Mouse (Mus musculus): ENCODE results near the gene Kcnj12.

Kcnj12 gene

GRCm38 (mm10) chr11:61024388-61024787 lies 2.0 kb downstream of the Kcnj12 start:
- DNase-seq (ENCODE audit: extremely low read depth, insufficient read length, low spot score): no peak

DNA sequence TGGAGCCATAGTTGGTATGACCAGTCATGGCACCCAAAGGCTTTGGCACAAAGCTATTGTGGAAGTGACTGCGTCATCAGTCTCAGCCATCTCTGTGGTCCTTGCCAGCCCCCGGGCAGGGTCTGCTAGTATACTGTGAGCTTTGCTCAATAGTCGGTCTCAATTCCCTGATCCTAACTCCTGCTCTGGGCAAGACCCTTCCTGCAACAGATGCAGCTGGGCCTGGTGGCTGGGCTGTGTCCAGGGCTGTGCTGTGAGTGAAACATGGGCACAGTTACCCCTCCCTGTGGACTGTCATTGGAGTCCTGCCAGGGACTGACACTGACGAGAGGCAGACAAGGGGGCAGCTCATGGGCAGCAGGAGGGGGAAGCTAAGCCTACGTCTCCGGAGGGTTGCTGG lies 2.6 kb downstream of the Kcnj12 start:
- DNase-seq (ENCODE audit: extremely low read depth, insufficient read length, low spot score): no peak

DNA sequence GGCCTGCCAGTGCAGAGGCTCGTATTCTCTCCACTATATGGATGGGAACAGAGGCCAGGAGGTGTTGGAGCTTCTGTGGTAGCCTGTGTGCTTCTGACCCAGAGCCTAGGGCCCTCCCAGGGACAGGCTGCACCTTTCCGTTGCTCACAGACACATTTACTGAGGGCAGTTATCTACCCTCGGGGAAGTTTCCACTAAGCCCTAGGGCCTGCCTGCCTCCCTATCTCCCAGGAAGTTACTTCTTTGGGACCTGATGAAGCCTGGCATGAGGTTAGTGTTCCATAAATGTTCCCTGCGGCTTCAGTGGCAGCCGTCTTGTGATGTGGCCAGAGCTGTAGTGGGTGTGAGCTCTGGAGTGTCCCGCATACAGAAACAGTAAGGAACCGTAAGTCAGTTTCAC lies 3.2 kb downstream of the Kcnj12 start:
- no peak for DNase-seq (ENCODE audit: extremely low read depth, insufficient read length, low spot score)

GRCm38 (mm10) chr11:61026381-61026780 lies 4.0 kb downstream of the Kcnj12 start:
- DNase-seq (ENCODE audit: extremely low read depth, insufficient read length, low spot score): no peak

DNA sequence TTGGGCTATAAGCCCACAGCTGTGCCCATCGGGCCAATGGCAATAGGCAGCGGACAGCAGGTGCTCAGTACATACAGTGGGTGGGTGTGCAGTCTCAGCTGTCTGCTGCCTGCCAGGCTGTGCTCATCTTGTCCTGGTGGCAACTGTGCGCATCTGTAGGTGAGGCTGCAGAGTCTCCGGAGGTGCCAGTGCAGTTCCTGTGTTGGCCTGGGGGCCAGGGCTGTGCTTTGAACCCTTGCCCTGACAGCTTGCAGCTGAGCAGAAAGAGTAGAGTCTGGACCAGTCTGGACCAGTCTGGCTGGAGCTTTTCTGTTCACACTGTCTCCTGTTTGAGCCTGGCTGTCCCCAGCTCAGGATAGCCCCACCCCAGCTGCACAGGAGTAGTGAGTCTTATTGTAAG lies 4.8 kb downstream of the Kcnj12 start:
- DNase-seq (ENCODE audit: extremely low read depth, insufficient read length, low spot score): no peak

GRCm38 (mm10) chr11:61028211-61028950 lies 6.0 kb downstream of the Kcnj12 start:
- no peak for DNase-seq (ENCODE audit: extremely low read depth, insufficient read length, low spot score)

GRCm38 (mm10) chr11:61029116-61029740 lies 6.9 kb downstream of the Kcnj12 start:
- DNase-seq (ENCODE audit: extremely low read depth, insufficient read length, low spot score): no peak

GRCm38 (mm10) chr11:61029864-61030595 lies 7.7 kb downstream of the Kcnj12 start:
- no peak for DNase-seq (ENCODE audit: extremely low read depth, insufficient read length, low spot score)

DNA sequence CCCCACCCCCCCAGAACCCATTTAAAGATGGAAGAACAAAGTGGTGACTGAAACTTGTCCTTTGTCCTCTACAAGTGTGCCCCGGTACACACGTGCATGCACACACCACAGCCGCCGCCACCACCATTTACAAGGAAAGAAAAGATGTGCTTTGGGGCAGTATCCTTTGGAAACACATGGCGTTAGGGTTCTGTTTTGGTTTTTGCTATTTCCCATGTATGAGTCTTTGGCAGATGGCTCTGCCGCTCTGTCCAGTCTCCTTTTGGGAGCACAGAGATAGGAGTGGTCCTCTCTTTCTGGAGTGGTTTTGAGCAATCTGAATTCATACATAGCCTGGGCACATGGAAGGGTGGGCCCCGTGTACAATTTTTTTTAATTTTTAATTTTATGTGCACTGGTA lies 8.8 kb downstream of the Kcnj12 start:
- no peak for DNase-seq (ENCODE audit: extremely low read depth, insufficient read length, low spot score)

- DNase-seq (ENCODE audit: extremely low read depth, insufficient read length, low spot score): no peak
These were observed 9.5 kb downstream of the Kcnj12 start for GRCm38 (mm10) chr11:61031658-61032445.

DNA sequence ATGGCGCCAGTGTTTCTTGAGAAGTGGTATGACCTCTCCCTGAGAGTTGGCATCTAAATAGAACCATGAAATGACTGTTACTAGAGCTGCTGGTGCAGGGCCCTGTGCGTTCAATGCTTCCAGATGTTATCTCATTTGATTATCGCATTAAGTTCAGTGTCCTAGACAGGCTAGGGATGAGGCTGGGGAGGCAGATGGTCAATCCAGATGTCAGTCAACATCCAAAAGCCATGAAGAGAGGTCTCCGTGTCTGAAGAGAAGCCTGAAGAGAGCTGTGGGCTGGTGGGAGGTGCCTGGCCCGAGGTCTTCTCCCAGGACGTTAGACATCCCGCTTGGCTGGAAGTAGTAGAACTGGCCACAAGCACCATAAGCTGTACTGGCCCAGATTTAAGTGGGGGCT lies 10.1 kb downstream of the Kcnj12 start:
- no peak for DNase-seq (ENCODE audit: extremely low read depth, insufficient read length, low spot score)

DNA sequence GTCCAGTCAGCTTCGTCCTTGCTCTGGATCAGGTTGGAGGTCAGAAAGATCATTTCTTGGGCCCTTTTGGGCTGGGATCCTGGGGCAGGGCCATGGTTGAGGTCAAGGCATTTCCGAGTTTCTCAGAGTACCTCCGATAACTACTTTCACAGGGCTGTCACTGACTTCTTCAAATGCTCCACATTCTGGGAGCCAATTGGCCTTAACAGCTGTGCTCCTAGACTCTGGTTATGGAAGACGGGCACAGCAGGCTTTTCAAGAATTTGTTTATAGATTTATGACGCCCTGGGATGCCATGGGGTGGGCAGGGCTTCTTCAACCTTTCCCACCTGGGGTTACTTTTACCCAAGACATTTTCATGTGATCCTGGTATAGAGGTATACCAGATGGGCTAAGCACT lies 10.8 kb downstream of the Kcnj12 start:
- no peak for DNase-seq (ENCODE audit: extremely low read depth, insufficient read length, low spot score)

DNA sequence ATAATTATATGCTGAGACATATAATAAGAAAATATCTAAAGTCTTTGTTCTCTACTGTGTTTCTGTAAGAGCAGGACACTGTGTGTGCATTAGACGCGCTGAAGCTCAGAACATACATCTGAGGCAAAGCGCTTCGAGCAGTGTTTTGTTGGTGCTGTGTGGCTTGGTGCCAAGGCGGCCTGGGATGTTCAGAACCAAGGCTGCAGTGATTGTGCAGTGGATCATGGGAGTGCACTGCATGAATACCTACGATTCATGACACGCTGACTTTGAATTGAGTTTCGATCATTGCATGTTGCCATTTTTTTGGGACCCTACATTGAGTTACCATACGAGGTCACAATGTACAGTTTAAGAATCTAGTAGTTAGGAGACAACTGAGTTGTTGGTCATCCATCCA lies 14.3 kb downstream of the Kcnj12 start:
- DNase-seq (ENCODE audit: extremely low read depth, insufficient read length, low spot score): no peak

DNA sequence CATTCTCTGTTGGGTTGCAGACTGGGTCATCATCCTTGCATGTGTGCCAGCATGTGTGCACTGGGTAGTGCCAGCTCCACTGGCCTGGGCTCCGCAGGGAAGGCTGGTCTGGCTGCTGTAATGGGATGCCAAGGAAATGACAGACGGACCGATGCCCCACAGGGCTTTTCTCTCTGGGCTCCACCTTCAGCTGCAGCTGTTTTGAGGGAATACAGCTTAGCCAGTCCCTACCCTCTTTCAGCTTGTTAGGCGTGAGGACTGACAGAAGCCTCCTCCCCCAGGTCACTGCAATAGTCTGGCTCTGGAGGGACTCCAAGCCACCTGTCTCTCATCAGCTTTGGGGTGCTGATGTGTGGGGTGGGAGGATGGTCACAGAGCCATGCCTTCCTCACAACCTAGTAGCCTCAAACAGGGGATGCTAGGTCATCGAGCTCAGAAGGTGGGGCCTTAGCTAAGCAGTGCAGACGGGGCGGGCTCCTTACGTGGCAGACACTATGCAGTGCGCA lies 16.0 kb downstream of the Kcnj12 start:
- DNase-seq (ENCODE audit: extremely low read depth, insufficient read length, low spot score): no peak

DNA sequence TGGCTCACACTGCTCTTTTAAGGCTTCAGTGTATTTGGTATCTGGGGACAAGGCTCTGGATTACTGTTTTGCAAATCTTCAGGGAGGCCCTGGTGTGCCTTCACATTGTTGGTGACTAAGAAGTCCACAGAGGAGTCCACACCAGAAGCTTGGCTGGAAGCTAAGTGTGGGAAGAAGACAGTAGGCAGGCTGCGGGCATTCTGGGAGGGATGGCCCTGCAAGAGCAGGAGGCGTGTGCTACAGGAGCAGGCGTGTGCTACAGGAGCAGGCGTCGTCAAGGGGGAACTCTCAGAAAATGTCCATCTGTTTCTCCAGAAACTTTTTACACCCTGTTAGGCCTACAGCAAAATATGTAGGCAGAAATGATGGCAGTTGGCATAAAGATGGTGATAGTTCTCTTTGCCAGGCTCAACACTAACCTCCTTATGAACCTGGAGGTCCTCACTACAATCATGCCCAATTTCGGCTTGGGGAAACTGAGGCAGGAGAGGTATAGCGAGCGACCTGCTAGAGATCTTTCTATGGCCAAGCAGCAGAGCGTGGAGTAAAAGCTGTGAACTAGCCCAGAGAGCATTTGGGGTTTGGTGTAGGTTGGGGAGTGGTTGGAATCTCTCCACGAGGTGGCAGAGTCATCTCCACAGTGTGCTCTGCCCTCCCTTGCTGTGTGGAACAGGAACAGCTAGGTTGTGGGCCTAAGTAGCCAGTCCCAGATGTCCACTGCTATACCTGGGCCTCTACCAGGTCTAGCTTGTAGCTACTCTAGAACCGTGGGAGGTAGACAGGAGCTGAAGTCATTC lies 18.7 kb downstream of the Kcnj12 start:
- no peak for DNase-seq (ENCODE audit: extremely low read depth, insufficient read length, low spot score)

DNA sequence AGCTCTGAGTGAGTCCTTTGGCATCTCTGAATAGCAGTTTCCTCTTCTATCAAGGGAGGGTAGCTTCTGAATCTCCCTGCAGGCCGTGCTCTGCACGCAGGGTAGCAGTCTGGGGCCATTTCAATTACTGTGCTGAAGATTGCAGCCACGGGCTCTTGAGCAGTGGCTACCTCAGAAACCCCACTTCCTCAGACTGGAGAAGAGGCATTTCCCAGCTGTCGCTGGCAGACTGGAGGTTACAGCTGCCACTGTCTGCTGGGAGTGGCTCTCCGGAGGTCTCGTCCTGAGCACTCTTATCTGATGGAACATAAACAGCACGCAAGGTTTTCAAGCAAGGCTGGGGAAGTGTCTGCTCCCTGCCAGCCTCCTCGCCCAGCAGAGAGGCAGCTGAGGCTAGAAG lies 20.2 kb downstream of the Kcnj12 start:
- DNase-seq (ENCODE audit: extremely low read depth, insufficient read length, low spot score): no peak

GRCm38 (mm10) chr11:61043055-61043992 lies 21.0 kb downstream of the Kcnj12 start:
- DNase-seq (ENCODE audit: extremely low read depth, insufficient read length, low spot score): no peak

DNA sequence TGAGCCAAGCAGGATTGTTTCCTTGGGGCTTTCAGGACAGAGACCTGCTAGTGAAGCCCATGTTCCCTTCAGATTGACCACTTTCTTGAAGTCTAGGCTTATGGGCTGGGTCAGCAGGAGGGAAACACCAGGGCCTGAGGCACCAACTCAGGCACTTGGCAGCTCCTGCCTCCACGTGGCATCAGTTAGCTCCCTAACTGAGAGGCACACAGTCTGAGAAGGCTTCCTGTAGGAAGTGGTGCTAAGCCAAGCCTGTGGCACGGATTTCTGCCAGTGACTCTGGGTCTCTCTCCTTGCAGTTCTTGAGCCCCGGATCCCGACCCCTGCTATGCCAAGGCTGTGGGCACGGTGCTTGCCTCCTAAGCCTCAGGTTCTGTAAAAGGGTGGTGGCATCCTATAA lies 22.4 kb downstream of the Kcnj12 start:
- no peak for DNase-seq (ENCODE audit: extremely low read depth, insufficient read length, low spot score)

- no peak for DNase-seq (ENCODE audit: extremely low read depth, insufficient read length, low spot score)
These were observed 25.1 kb downstream of the Kcnj12 start for GRCm38 (mm10) chr11:61047441-61047840.

All from 3134 (cell line).